Mouse (Mus musculus): Measurements from ENCODE around the gene Lcorl.
"Not testable (repeated sequence)": the region's sequence is repeated elsewhere in the genome, so short reads cannot be mapped to it uniquely, and the experiment has no call there.

The Lcorl gene

GRCm38 (mm10) chr5:45709653-45710052 is 147.8 kb downstream of the Lcorl start:
- DNase-seq (ENCODE audit: low spot score): no peak

DNA sequence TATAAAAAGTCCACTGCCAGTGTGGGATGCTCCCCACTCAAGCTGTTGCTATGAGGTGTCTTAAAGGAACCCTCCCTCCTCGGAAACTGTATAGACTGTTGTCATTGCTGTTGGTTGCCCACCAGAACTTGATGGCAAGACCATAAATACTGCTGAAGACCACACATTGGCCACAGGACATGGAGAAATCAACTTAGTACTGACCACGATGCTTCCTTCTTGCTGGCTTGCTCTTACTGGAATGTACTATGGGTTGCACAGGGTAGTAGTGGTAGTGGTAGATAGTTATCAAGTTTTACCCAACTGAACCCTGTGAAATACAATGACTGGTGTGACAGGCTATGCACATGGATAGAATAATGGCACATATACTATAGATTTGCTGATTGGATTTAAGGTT is 150.6 kb downstream of the Lcorl start:
- no peak for DNase-seq (ENCODE audit: low spot score)

- DNase-seq (ENCODE audit: low spot score): no peak
These were observed 165.7 kb downstream of the Lcorl start for GRCm38 (mm10) chr5:45691678-45692077.

GRCm38 (mm10) chr5:45690802-45691201 is 166.6 kb downstream of the Lcorl start:
- no peak for DNase-seq (ENCODE audit: low spot score)

DNA sequence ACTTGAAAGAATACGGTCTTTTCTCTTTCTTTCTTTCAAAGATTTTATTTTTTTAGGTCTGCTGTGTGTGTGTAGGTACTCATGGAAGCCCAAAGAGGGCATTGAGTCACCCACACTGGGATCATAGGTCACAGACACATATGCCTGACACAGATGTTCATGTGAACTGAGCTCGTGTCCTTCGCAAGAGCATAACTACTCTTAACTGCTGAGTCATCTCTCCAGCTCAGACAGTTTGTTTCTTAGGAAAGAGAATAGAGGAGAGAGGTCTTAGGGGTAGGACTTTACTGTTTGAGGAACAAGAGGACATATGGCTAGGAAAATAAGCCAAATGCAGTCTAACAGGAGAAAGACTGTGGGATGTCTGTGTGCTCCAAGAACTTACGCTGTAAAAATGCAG is 168.3 kb downstream of the Lcorl start:
- no peak for DNase-seq (ENCODE audit: low spot score)

GRCm38 (mm10) chr5:45686223-45686622 is 171.2 kb downstream of the Lcorl start:
- no peak for DNase-seq (ENCODE audit: low spot score)

- DNase-seq (ENCODE audit: low spot score): no peak
These were observed 172.2 kb downstream of the Lcorl start for GRCm38 (mm10) chr5:45685243-45685642.

- DNase-seq (ENCODE audit: low spot score): no peak
These were observed 174.0 kb downstream of the Lcorl start for GRCm38 (mm10) chr5:45683388-45683787.

- no peak for DNase-seq (ENCODE audit: low spot score)
These were observed 177.5 kb downstream of the Lcorl start for GRCm38 (mm10) chr5:45679955-45680354.

- no peak for DNase-seq (ENCODE audit: low spot score)
These were observed 179.8 kb downstream of the Lcorl start for GRCm38 (mm10) chr5:45677639-45678038.

DNA sequence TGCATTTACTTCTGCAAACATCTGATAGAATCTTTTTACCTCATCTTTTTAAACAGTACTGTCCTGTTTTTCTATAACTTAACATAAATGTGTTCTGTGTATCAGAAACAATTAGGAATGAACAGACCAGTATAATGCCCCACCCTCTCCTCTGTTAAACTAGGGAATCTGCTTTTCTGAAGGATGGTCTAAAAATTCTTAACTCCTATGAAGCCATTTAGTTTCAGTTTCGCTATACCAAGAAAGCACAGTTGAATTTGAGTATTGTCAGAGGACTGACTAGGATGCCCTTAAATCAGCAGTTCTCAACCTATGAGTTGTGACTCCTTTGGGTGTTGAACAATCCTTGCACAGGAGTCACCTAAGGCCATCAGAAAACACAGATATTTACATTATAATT is 182.4 kb downstream of the Lcorl start:
- no peak for DNase-seq (ENCODE audit: low spot score)

DNA sequence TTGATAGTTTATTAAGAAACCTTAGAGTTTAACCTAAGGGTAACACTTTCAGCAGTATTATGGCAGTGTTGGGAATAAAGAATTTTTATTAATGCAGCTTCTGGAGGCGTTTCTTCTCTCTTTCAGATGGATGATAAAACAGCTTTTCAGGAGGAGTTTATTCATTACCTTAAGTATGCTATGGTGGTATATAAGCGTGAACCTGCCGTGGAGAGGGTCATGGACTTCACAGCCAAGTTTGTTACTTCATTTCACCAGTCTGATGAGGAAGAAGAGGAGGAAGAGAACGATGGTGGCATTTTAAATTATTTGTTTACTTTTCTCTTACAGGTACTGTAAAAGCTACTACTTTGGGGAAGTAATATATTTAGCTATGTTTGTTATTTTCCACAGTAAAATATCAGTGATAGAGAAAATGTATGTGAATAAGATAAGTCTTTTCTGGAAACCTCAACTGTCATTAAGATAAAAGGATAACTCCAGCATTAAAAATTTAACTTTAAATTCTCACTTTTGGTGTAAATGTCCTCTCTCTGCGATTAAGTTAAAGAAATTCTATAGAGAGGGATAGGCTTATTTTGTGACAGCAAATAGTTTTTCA is 186.4 kb downstream of the Lcorl start:
- no peak for DNase-seq (ENCODE audit: low spot score)

DNA sequence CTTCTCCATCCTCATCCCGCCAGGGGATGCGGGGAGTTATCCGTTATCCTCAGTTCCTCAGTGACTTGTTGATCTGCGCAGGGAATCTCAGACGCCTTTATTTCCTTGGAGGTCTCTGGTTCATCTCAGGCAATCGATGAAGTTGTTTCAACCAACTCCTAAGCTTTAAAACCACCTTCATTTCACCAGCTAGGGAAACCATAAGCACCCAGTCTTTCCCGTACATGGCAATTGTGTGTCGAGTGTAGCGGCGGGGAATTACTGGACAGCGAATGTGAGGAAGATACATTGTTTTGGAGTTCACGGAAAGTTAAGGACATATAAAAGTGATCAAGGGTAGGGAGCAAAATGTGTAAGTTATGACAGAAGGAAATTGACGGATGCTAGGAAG is 187.1 kb downstream of the Lcorl start:
- DNase-seq (ENCODE audit: low spot score): no peak

DNA sequence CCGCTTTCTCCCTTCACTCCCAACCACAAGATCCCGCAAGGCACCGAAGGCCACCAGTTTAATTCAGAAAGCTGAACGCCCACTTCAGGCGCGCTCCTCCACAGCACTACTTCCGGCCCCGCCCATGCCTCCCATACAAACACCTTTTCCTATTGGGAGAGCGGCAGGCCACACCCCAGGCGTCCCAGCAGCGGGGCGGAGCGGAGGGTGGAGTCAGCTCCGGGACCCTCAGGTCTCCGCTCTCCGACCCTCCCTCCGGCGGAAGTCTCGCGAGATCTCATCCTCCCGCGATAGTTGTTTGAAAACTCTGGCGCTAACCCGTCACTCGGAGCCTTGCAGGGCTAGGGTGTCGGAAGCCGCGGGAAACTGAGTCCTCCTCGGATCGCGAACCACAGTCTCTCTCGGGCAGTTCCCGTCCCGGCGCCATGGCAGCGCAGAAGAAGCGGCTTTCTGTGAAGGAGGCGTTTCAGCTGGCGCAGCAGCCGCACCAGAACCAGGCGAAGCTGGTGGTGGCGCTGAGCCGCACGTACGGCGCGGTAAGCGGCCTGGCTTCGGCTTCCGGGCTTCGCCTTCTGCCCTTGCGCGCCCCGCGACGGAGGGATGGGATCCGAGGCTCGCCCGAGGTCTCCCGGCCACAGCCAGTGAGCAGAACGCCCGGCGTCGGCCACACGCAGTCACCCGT is 187.7 kb downstream of the Lcorl start, which contains the start of gene Ncapg:
TSS of gene Ncapg (plus strand) at position 322 of the 682 bp plus-strand sequence.
- DNase-seq (ENCODE audit: low spot score): peak; percentile 100

- no peak for DNase-seq (ENCODE audit: low spot score)
These were observed 188.2 kb downstream of the Lcorl start for GRCm38 (mm10) chr5:45669234-45669597.

- peak; percentile 37 for DNase-seq (ENCODE audit: low spot score)
These were observed 188.6 kb downstream of the Lcorl start for GRCm38 (mm10) chr5:45668831-45669230.

DNA sequence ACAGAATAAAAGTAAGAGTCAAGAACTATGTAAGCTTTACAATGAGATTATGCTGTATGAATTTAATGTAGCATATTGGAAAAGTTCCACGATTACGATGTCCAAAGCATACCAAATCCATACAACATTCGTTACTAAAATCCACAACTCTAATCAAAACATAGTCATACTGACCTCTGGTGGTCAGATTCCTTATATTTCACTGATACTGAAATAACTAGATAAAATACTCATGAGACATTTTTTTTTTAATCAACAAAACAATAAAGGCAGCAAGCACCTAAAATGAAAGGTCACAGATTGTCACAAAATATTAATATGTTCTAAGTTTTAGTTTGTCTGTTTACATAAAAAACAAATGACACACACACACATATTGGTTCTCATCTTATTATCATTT is 189.1 kb downstream of the Lcorl start:
- peak; percentile 88 for DNase-seq (ENCODE audit: low spot score)

GRCm38 (mm10) chr5:45658406-45658805 is 199.0 kb downstream of the Lcorl start:
- not testable (repeated sequence) for DNase-seq (ENCODE audit: low spot score)

DNA sequence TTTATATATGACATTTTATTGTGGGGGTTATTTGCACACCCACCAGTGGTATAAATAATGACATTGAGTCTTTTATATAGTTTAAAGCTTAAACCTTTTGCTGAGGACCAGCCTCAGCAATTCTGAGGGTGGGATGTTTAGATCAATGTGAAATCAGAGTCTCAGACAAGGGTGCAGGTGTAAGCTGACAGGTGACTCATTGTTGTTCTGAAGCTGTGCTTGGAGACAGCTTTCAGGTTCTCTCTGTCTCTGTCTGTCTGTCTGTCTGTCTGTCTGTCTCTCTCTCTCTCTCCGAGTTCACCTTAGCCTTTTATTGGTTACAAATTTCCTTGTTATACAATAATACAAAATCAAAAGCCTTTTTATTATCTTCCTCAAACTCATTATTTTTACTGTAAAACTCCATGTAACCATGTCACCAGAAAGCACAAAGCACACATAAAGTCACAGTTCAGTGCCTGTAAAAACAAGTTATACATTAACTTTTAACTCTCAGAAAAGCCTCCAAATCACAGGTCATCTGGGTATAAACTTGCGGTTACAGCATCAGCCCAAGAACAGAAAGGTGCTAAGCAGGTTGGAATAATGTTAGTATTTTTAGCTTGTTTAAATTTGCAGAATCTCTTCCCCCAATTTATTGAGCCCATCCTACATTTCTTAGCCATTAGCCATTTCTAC is 206.2 kb downstream of the Lcorl start:
- DNase-seq (ENCODE audit: low spot score): no peak

Measured in retina, embryonic 14.5 days (tissue).